Mouse (Mus musculus): ENCODE data around the gene Bcar1.

Gene Bcar1

DNA sequence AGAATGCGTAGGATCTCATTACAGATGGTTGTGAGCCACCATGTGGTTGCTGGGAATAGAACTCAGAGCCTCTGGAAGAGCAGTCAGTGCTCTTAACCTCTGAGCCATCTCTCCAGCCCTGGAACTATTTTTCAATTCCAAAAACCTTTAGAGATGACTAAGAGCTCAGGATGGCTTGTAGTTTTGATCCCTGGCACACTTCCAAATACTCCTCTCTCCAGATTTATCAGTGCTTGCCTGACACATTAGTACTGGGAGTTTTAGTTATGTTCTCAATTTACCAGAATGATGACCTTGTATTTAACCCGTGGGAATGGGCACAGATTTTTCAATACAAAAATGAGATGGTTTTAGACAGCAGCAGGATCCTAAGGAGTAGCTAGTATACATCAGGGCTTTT lies 76.9 kb downstream of the Bcar1 start:
- no peak for DNase-seq

GRCm38 (mm10) chr8:111662473-111662872 lies 81.1 kb downstream of the Bcar1 start:
- DNase-seq = peak; percentile 91

Data from kidney, postnatal 10 days (tissue).